Mouse (Mus musculus): ENCODE measurements around the gene Prodh2. TPM values are rescaled to one million over a fixed set of nuclear protein-coding genes. Genes with fewer than 3 reads are reported as not detected.
"Not testable (repeated sequence)": the region's sequence is repeated elsewhere in the genome, so short reads cannot be mapped to it uniquely, and the experiment has no call there.

Gene Prodh2
- polyA plus RNA-seq, 2 experiments, result 33.8 to 47.9 TPM

- Histone ChIP-seq H3K4me3 (ENCODE audit: insufficient read depth in 1 of 2, low read depth in 2 of 2, low read length in 2 of 2) (no peak overlapping the region), H3K9me3 (ENCODE audit: control insufficient read depth, low read length) (no peaks in the 10 kb centered on the region), H3K36me3 (replicated peaks; ENCODE audit: control insufficient read depth, insufficient read depth, low read depth) (no peaks in the 10 kb centered on the region), H3K9ac (replicated peaks) (no peak overlapping the region), H3K4me1 (replicated peaks; ENCODE audit: control insufficient read depth in 2 of 2, insufficient read depth in 2 of 2, low read length in 1 of 2) (no peaks in the 10 kb centered on the region), H3K27me3 (ENCODE audit: control insufficient read depth, insufficient read depth, low read length) (peaks cover 46% of the 10 kb centered on the region), H3K4me2 (ENCODE audit: low read depth) (no peak overlapping the region), H3K27ac (no peak overlapping the region)
- no peak for DNase-seq (ENCODE audit: low read depth in 3 of 3, low spot score in 3 of 3)
- no peak for ATAC-seq (ENCODE audit: insufficient read depth)
- no peak for TF ChIP-seq CTCF (IDR thresholded peaks at IDR 0.05; ENCODE audit: low read depth)
- no peak for TF ChIP-seq EP300 (IDR thresholded peaks at IDR 0.05; ENCODE audit: low read depth)
- 11% methylated on average over 6 of the region's 6 CpGs for WGBS (ENCODE audit: insufficient replicate concordance)
Observed at GRCm38 (mm10) chr7:30464816-30465300, 28.6 kb upstream of the Prodh2 start.

DNA sequence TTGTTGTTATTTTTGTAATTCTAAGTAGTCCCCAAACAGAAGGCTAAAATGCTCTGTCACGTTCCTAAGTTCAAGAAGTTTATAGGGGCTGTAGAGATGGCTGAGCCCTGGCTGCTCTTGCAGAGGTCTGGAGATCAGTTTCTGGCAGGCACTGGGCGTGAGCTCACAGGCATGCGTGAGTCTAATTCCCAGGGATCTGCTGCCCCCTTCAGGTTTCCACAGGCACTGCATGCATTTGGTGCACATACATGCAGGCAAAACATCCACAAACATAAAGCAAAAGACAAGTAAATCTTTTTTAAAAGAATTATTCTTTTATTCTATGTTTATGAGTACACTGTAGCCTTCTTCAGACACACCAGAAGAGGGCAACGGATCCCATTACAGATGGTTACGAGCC is 21.0 kb upstream of the Prodh2 start:
- no peak overlapping the region for H3K27ac ChIP-seq
- H3K9ac ChIP-seq (replicated peaks), result no peak overlapping the region
- ATAC-seq (ENCODE audit: insufficient read depth), result no peak
- H3K36me3 ChIP-seq (replicated peaks; ENCODE audit: control insufficient read depth, insufficient read depth, low read depth), result no peaks in the 10 kb centered on the region
- 37% methylated on average over 5 of the region's 5 CpGs for WGBS (ENCODE audit: insufficient replicate concordance)
- no peak for DNase-seq (ENCODE audit: low read depth in 3 of 3, low spot score in 3 of 3)
- H3K4me2 ChIP-seq (ENCODE audit: low read depth), result no peak overlapping the region
- TF ChIP-seq CTCF (IDR thresholded peaks at IDR 0.05; ENCODE audit: low read depth), result peak; percentile 82
- TF ChIP-seq EP300 (IDR thresholded peaks at IDR 0.05; ENCODE audit: low read depth), result no peak
- H3K9me3 ChIP-seq (ENCODE audit: control insufficient read depth, low read length), result no peaks in the 10 kb centered on the region
- H3K4me1 ChIP-seq (replicated peaks; ENCODE audit: control insufficient read depth in 2 of 2, insufficient read depth in 2 of 2, low read length in 1 of 2), result no peaks in the 10 kb centered on the region; a peak in 1 of 4 replicates
- no peak overlapping the region for H3K4me3 ChIP-seq (ENCODE audit: insufficient read depth in 1 of 2, low read depth in 2 of 2, low read length in 2 of 2)
- peaks cover 3% of the 10 kb centered on the region; the same call in 1 of the 2 replicates for H3K27me3 ChIP-seq (ENCODE audit: control insufficient read depth, insufficient read depth, low read length)

DNA sequence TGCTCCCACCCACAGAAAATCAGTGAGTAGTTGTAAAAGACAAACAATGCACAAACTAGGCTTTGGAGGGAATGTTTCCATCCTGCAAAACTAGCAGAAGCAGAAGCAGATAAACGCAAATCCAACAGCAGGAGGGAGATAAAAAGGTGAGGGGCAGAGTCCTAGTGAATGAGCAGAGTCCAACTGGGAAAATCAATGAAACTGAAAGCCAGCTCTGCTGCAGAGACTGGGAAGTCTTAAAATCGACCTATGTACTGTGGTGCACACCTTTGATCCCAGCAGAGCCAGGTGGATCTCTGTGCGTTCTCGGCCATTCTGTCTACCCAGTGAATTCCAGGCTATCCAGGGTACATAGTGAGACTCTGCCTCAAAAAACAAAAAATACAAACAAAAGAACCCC is 18.4 kb upstream of the Prodh2 start:
- TF ChIP-seq CTCF (IDR thresholded peaks at IDR 0.05; ENCODE audit: low read depth) (no peak), EP300 (IDR thresholded peaks at IDR 0.05; ENCODE audit: low read depth) (no peak)
- Histone ChIP-seq H3K9ac (replicated peaks) (no peak overlapping the region), H3K36me3 (replicated peaks; ENCODE audit: control insufficient read depth, insufficient read depth, low read depth) (no peaks in the 10 kb centered on the region), H3K4me3 (ENCODE audit: insufficient read depth in 1 of 2, low read depth in 2 of 2, low read length in 2 of 2) (no peak overlapping the region), H3K27ac (no peak overlapping the region), H3K4me1 (replicated peaks; ENCODE audit: control insufficient read depth in 2 of 2, insufficient read depth in 2 of 2, low read length in 1 of 2) (no peaks in the 10 kb centered on the region; a peak in 1 of 4 replicates), H3K4me2 (ENCODE audit: low read depth) (no peak overlapping the region), H3K27me3 (ENCODE audit: control insufficient read depth, insufficient read depth, low read length) (no peaks in the 10 kb centered on the region), H3K9me3 (ENCODE audit: control insufficient read depth, low read length) (no peaks in the 10 kb centered on the region)
- ATAC-seq (ENCODE audit: insufficient read depth) (peak; percentile 71; the same call in 1 of the 2 replicates), DNase-seq (ENCODE audit: low read depth in 3 of 3, low spot score in 3 of 3) (peak in 2 of 3 experiments; percentile 14 to 32)
- 52% methylated on average over 4 of the region's 4 CpGs for WGBS (ENCODE audit: insufficient replicate concordance)

DNA sequence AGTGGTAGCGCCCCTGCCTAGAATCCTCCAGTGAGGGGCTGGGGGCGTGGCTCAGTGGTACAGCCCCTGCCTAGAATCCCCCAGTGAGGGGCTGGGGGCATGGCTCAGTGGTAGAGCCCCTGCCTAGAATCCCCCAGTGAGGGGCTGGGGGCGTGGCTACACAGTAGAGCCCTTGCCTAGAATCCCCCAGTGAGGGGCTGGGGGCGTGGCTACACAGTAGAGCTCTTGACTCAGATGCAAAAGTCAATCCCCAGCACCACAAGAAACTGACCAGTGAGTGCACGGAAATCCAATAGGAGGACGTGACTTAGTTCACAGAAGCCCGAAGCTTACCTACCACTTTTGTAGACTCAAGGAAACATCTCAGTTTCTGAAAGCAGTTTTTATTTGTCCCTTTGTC is 17.3 kb upstream of the Prodh2 start:
- not testable (repeated sequence) for H3K9ac ChIP-seq (replicated peaks); DNase-seq (ENCODE audit: low read depth in 3 of 3, low spot score in 3 of 3); H3K4me3 ChIP-seq (ENCODE audit: insufficient read depth in 1 of 2, low read depth in 2 of 2, low read length in 2 of 2); H3K27me3 ChIP-seq (ENCODE audit: control insufficient read depth, insufficient read depth, low read length); H3K27ac ChIP-seq; H3K9me3 ChIP-seq (ENCODE audit: control insufficient read depth, low read length); H3K4me2 ChIP-seq (ENCODE audit: low read depth); H3K36me3 ChIP-seq (replicated peaks; ENCODE audit: control insufficient read depth, insufficient read depth, low read depth); H3K4me1 ChIP-seq (replicated peaks; ENCODE audit: control insufficient read depth in 2 of 2, insufficient read depth in 2 of 2, low read length in 1 of 2); ATAC-seq (ENCODE audit: insufficient read depth)
- WGBS (ENCODE audit: insufficient replicate concordance), result 58% methylated on average over 7 of the region's 7 CpGs

- no peaks in the 10 kb centered on the region for H3K36me3 ChIP-seq (replicated peaks; ENCODE audit: control insufficient read depth, insufficient read depth, low read depth)
- DNase-seq (ENCODE audit: low read depth in 3 of 3, low spot score in 3 of 3), result no peak
- H3K27me3 ChIP-seq (ENCODE audit: control insufficient read depth, insufficient read depth, low read length), result no peaks in the 10 kb centered on the region
- no peaks in the 10 kb centered on the region for H3K9me3 ChIP-seq (ENCODE audit: control insufficient read depth, low read length)
- no peak for TF ChIP-seq EP300 (IDR thresholded peaks at IDR 0.05; ENCODE audit: low read depth)
- no peak for TF ChIP-seq CTCF (IDR thresholded peaks at IDR 0.05; ENCODE audit: low read depth)
- peak overlapping the region; percentile 23; the same call in 1 of the 2 replicates for H3K4me2 ChIP-seq (ENCODE audit: low read depth)
- peak overlapping the region in 1 of 2 experiments; percentile 40; a peak in 2 of 4 replicates for H3K4me3 ChIP-seq (ENCODE audit: insufficient read depth in 1 of 2, low read depth in 2 of 2, low read length in 2 of 2)
- no peaks in the 10 kb centered on the region; a peak in 1 of 4 replicates for H3K4me1 ChIP-seq (replicated peaks; ENCODE audit: control insufficient read depth in 2 of 2, insufficient read depth in 2 of 2, low read length in 1 of 2)
- H3K9ac ChIP-seq (replicated peaks), result no peak overlapping the region
- 12% methylated on average over 32 of the region's 32 CpGs for WGBS (ENCODE audit: insufficient replicate concordance)
- no peak for ATAC-seq (ENCODE audit: insufficient read depth)
- H3K27ac ChIP-seq, result no peak overlapping the region
Observed at GRCm38 (mm10) chr7:30477415-30478381, 15.7 kb upstream of the Prodh2 start.
